Mouse (Mus musculus) limb, embryonic 15.5 days (tissue): Measurements from ENCODE around the gene Ilf3. TPM values are rescaled to one million over a fixed set of nuclear protein-coding genes. Genes with fewer than 3 reads are reported as not detected.

Experiments
- ATAC-seq: fragments of 200-750 bp; cut with Nextera tagmentation; 2 replicates; pipeline ENCODE4 v1.8.0; 2017; ENCODE audit warnings: low read depth, moderate TSS enrichment; ENCODE audit not compliant: insufficient number of reproducible peaks, low FRiP score, low TSS enrichment
- H3K27ac ChIP-seq: fragments of 300-500 bp; sonication (generic); 2 replicates; pipeline ENCODE4 v1.5.1; 2015; ENCODE audit warnings: moderate library complexity, mild to moderate bottlenecking, inconsistent platforms
- H3K27me3 ChIP-seq: fragments of 300-500 bp; sonication (generic); 2 replicates; pipeline ENCODE4 v1.6.1; 2015; ENCODE audit warnings: inconsistent platforms
- H3K36me3 ChIP-seq: fragments of 300-500 bp; sonication (generic); 2 replicates; pipeline ENCODE4 v1.6.1; 2015; ENCODE audit warnings: inconsistent platforms
- H3K4me1 ChIP-seq: fragments of 300-500 bp; sonication (generic); 2 replicates; pipeline ENCODE4 v1.6.1; 2015; ENCODE audit warnings: inconsistent platforms
- H3K4me2 ChIP-seq: fragments of 300-500 bp; sonication (generic); 2 replicates; pipeline ENCODE4 v1.6.1; 2015; ENCODE audit warnings: mild to moderate bottlenecking, inconsistent platforms
- H3K4me3 ChIP-seq: fragments of 300-500 bp; sonication (generic); 2 replicates; pipeline ENCODE4 v1.5.1; 2015; ENCODE audit warnings: mild to moderate bottlenecking, inconsistent platforms
- H3K9ac ChIP-seq: fragments of 300-500 bp; sonication (generic); 2 replicates; pipeline ENCODE4 v1.6.1; 2015; ENCODE audit warnings: inconsistent platforms
- H3K9me3 ChIP-seq: fragments of 300-500 bp; sonication (generic); 2 replicates; pipeline ENCODE4 v1.6.1; 2016; ENCODE audit warnings: inconsistent platforms
- WGBS: fragments of 180-500 bp; shearing (Covaris S2); methylation state at CpG from one replicate; pipeline ENCODE4 v1.1.7; 2015; 5-methylcytosine and 5-hydroxymethylcytosine counted together
- polyA plus RNA-seq: library from polyadenylated mRNA; unstranded; fragments of >200 nt; fragmentation: Nextera tagmentation; extraction: Ambion mirVana; gene quantifications from 2 replicates; pipeline ENCODE4 v1.2.1, GENCODE M21; 2015

The Ilf3 gene
- polyA plus RNA-seq, 1 experiment from 2014 or later: 174 TPM

DNA sequence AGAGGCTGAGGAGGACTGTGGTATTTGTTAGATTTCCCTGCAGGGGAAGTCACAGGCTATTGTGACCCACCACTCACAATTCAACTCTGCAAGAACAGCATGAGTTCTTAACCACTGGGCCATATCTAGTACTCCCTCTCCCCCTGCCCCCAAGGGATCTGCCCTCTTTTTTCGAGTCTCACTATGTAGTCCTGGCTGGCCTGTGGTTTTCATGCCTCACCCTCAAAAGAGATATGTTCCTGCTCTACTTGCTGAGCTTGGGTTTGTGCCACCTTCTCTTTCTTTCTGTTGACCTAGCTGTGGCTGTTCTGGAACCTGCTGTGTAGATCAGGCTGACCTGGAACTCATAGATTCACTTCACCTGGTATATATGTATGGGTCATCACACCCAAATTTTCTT is 4.8 kb downstream of the Ilf3 start:
- Histone ChIP-seq H3K36me3 (peaks cover 23% of the 10 kb centered on the region), H3K9me3 (no peaks in the 10 kb centered on the region)
- no peak for ATAC-seq

DNA sequence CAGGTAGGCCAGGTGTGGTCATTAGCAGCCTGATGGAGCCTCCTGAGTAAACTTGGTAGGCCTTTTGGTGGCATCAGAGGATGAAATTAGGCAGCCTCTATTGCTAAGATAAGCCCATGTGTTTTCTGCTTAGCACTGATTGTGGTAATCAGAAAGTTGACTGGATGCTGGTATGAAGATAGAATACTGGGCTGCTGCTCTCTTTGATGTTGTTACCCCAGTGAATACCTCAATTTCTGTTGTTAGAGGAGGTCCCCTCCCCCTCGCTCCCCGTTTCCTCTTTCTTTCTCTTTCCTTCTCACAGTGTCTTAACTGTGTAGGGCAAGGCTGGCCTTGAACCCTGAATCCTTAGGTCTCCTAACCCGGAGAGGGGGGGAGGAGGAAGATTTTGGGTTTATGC is 11.5 kb downstream of the Ilf3 start:
- Histone ChIP-seq H3K9ac (no peak overlapping the region), H3K9me3 (no peaks in the 10 kb centered on the region), H3K27me3 (no peaks in the 10 kb centered on the region), H3K27ac (no peak overlapping the region), H3K36me3 (peaks cover 24% of the 10 kb centered on the region), H3K4me3 (no peak overlapping the region), H3K4me2 (no peak overlapping the region), H3K4me1 (no peaks in the 10 kb centered on the region; the same call in 1 of the 2 replicates)
- 92% methylated on average over 3 of the region's 3 CpGs for WGBS
- ATAC-seq: no peak

More for the DNA sequence above, 4.8 kb downstream of the Ilf3 start:
- H3K9ac ChIP-seq: no peak overlapping the region
- H3K4me3 ChIP-seq: no peak overlapping the region
- no peaks in the 10 kb centered on the region for H3K27me3 ChIP-seq
- 83% methylated on average over 1 of the region's 1 CpGs for WGBS
- H3K27ac ChIP-seq: no peak overlapping the region
- H3K4me2 ChIP-seq: no peak overlapping the region
- H3K4me1 ChIP-seq: peaks cover 13% of the 10 kb centered on the region

DNA sequence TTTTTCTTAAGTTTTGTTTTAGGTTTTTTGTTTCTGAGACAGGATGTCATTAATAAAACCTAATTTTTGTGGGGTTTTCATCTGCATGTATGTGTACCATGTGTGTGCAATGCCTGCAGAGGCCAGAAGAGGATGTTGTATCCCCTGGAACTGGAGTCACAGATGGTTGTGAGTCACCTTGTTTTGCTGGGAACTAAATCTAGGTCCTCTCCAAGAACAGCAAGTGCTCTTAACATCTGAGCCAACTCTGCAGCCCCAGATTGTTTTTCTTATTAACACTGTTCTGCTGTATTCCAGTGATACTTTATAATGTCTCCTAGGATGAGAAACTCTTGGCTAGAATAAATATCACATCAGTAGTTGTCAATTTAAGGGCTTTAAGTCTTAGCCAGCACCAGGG is 13.2 kb downstream of the Ilf3 start:
- ATAC-seq: no peak
- Histone ChIP-seq H3K27ac (no peak overlapping the region), H3K9ac (no peak overlapping the region), H3K4me3 (no peak overlapping the region), H3K27me3 (no peaks in the 10 kb centered on the region), H3K4me1 (no peaks in the 10 kb centered on the region; the same call in 1 of the 2 replicates), H3K4me2 (no peak overlapping the region), H3K36me3 (peaks cover 16% of the 10 kb centered on the region), H3K9me3 (no peaks in the 10 kb centered on the region)

DNA sequence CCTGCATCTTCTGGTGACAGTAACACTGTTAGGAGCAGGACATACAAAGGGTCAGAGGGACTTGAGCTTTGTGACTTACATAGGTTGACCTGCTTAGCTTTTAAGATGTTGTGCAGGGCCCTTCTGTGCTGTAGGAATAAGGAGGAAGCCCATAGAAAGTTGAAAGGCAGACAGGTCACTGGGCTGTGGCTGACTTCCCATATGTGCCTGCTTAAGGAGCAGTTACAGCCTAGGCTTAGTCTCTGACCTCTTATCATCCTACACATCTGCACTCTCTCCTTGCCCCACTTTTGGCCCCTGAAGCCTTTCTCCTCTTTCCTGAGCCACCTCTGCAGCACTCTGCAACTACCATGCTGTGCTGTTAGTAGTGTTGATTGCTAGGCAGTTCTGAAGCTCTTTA is 16.3 kb downstream of the Ilf3 start:
- no peak for ATAC-seq
- Histone ChIP-seq H3K4me2 (no peak overlapping the region), H3K36me3 (peaks cover 29% of the 10 kb centered on the region), H3K4me3 (no peak overlapping the region), H3K27me3 (no peaks in the 10 kb centered on the region), H3K9ac (no peak overlapping the region), H3K4me1 (peaks cover 3% of the 10 kb centered on the region; the same call in 1 of the 2 replicates), H3K9me3 (no peaks in the 10 kb centered on the region), H3K27ac (no peak overlapping the region)

DNA sequence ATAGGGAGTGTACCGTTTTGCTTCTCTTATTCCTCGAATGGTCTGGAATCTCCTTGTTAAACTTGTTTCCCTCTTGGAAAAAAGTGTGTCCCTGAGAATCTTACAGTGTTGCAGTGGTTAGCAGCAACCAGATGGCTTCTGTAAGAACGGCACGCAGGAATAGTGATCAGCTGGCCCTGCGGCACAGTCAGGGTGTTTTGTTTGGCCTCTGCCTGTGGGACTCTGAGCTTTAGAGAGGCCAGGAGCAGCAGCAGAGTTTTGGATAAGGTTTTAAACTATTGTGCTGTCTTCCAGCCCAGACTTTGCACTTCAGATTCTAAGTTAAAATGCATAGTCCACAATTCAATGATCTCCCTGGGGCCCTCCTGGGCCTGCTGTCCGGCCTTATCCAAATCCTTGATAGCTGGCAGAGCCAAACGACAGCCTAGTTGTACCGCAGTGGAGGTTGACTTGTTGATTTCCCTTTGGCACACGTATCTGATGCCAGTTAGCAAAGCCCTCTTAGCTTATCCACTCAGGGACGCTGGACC is 25.0 kb downstream of the Ilf3 start:
- no peak for ATAC-seq
- Histone ChIP-seq H3K27me3 (no peaks in the 10 kb centered on the region), H3K4me3 (no peak overlapping the region), H3K9me3 (no peaks in the 10 kb centered on the region), H3K27ac (no peak overlapping the region), H3K9ac (no peak overlapping the region), H3K4me1 (no peaks in the 10 kb centered on the region), H3K4me2 (no peak overlapping the region), H3K36me3 (peaks cover 99% of the 10 kb centered on the region)
- 89% methylated on average over 10 of the region's 10 CpGs for WGBS

DNA sequence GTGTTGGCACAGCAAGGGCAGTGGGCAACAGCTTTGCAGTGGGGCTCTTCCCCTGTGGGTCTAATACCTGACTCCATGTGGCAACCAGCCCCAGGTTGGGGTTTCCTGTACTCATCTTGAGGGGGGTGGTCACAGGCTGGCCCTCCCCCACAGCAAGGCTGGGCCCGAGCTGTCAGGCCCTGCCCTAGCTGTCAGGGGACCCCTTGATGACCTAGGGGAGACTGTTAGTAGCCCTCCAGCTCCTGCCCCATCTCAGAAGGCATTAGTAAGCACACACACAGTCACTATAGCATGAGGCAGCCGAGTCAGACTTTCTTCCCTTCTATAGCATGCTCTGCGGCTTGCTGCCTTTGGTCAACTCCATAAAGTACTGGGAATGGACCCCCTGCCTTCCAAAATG is 28.0 kb downstream of the Ilf3 start:
- no peaks in the 10 kb centered on the region for H3K4me1 ChIP-seq
- H3K36me3 ChIP-seq: peaks cover 100% of the 10 kb centered on the region
- WGBS: 87% methylated on average over 3 of the region's 3 CpGs

DNA sequence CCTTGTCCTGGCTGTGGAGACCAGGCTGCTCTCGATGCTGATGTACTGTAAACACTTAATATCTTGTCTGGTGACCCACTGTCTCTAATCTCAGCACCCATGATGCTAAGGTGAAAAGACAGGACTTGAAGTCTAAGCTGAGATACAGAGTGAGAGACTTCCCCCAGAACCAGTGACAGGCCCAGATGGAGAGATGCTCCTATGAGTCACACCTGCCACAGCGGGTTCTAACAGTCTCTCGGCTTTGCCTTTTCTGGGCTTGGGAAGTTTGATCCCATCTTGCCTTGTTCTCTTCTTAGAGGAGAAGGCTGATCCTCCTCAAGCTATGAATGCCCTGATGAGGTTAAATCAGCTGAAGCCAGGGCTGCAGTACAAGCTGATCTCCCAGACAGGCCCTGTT is 29.5 kb downstream of the Ilf3 start:
- H3K4me2 ChIP-seq: no peak overlapping the region
- 89% methylated on average over 3 of the region's 3 CpGs for WGBS
- H3K9me3 ChIP-seq: no peaks in the 10 kb centered on the region
- no peaks in the 10 kb centered on the region for H3K27me3 ChIP-seq
- no peak for ATAC-seq
- no peaks in the 10 kb centered on the region for H3K4me1 ChIP-seq
- H3K36me3 ChIP-seq: peaks cover 98% of the 10 kb centered on the region
- no peak overlapping the region for H3K4me3 ChIP-seq
- H3K27ac ChIP-seq: no peak overlapping the region
- no peak overlapping the region for H3K9ac ChIP-seq

More for the DNA sequence above, 28.0 kb downstream of the Ilf3 start:
- Histone ChIP-seq H3K27ac (no peak overlapping the region), H3K4me3 (no peak overlapping the region), H3K9me3 (no peaks in the 10 kb centered on the region), H3K9ac (no peak overlapping the region), H3K27me3 (no peaks in the 10 kb centered on the region), H3K4me2 (no peak overlapping the region)
- no peak for ATAC-seq

DNA sequence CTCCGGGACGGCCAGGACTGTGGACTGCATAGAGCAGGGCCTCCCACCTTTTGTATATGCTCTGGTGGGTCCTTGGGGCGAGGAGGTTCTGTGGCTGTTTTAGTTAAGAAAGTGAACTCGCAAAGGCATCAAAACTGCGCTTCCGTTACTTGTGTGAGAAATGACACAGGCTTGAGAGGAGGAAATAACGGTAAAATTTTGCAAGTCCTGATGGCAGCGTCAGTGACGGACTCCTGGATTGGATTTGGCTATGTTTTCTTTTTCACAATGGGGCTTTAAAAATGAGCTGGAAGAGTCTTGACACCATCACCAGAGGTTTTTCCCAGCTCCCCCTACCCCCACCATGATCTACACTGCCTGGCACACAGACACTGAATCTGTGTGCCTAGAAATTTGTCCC is 33.4 kb downstream of the Ilf3 start:
- Histone ChIP-seq H3K4me1 (no peaks in the 10 kb centered on the region), H3K27ac (no peak overlapping the region), H3K9me3 (no peaks in the 10 kb centered on the region), H3K4me2 (no peak overlapping the region), H3K36me3 (peaks cover 97% of the 10 kb centered on the region), H3K9ac (no peak overlapping the region), H3K4me3 (no peak overlapping the region), H3K27me3 (no peaks in the 10 kb centered on the region)
- ATAC-seq: no peak
- 92% methylated on average over 9 of the region's 9 CpGs for WGBS

DNA sequence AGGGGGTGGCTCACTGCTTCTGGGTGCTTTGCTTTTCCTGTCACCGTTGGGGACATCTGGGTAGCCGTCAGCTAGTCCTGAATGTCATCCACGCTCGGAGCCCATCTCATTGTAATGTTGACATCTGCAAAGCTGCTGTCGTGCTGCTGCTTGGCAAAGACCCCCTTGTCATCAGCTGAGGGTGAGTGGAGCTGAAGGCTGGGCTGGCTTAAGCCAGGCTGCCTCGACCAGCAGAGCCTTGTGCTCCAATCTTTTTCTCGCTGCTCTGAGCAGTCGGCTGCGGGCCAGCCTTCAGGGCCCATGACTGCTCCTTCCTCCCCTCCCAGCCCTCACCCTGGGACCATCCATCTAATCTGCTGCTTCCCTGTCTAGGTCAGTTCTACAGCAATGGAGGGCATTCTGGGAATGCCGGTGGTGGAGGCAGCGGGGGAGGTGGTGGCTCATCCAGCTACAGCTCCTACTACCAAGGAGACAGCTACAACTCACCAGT is 35.1 kb downstream of the Ilf3 start:
- WGBS: 85% methylated on average over 11 of the region's 11 CpGs
- H3K4me1 ChIP-seq: no peaks in the 10 kb centered on the region
- H3K27ac ChIP-seq: no peak overlapping the region

DNA sequence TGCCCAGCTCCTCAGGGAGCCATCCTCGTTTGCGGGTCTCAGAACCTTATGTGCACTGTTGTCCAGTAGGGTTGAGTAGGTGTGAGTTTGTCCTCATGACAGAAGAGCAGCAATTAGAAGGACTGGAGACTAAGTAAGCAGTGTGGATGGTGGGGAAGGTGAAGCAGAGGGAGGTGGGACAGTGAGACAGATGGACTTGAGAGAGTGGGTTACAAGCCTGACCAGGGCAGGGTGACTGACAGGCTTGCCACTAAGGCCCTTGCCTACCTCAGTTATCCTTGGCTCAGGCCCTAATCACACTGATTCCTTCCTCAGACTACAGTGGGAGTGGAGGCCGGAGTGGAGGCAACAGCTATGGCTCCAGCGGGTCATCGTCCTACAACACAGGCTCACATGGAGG is 36.1 kb downstream of the Ilf3 start:
- Histone ChIP-seq H3K27me3 (no peaks in the 10 kb centered on the region), H3K4me3 (no peak overlapping the region), H3K4me1 (no peaks in the 10 kb centered on the region), H3K36me3 (peaks cover 79% of the 10 kb centered on the region), H3K27ac (no peak overlapping the region), H3K9me3 (no peaks in the 10 kb centered on the region), H3K9ac (no peak overlapping the region), H3K4me2 (no peak overlapping the region)
- WGBS: 91% methylated on average over 5 of the region's 5 CpGs
- ATAC-seq: no peak

More for the DNA sequence above, 35.1 kb downstream of the Ilf3 start:
- Histone ChIP-seq H3K9me3 (no peaks in the 10 kb centered on the region), H3K9ac (no peak overlapping the region), H3K36me3 (peaks cover 89% of the 10 kb centered on the region), H3K4me2 (no peak overlapping the region), H3K4me3 (no peak overlapping the region), H3K27me3 (no peaks in the 10 kb centered on the region)
- no peak for ATAC-seq

DNA sequence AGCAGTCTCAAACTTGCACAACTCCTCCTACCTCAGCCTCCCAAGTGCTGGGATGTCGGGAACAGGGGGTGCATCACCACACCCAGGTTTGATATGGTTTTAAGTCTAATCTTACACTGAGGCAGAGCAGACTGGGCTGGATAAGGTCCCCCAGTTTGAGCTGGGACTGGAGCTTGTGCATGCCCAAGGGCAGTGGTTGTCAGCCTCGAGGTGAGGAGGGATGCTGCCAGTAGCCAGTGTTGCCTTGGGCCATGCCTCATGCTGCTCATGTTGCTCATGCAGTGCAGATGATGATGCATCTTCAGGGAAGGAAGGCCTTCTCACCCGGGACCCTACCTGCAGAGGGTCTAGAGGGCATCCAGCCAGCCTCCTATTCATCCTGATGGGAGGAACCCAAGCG is 37.9 kb downstream of the Ilf3 start:
- ATAC-seq: no peak
- peaks cover 62% of the 10 kb centered on the region for H3K36me3 ChIP-seq
- H3K4me2 ChIP-seq: no peak overlapping the region
- no peaks in the 10 kb centered on the region for H3K9me3 ChIP-seq
- no peak overlapping the region for H3K9ac ChIP-seq
- H3K27me3 ChIP-seq: no peaks in the 10 kb centered on the region
- no peak overlapping the region for H3K4me3 ChIP-seq
- 69% methylated on average over 4 of the region's 4 CpGs for WGBS
- H3K4me1 ChIP-seq: no peaks in the 10 kb centered on the region
- H3K27ac ChIP-seq: no peak overlapping the region

DNA sequence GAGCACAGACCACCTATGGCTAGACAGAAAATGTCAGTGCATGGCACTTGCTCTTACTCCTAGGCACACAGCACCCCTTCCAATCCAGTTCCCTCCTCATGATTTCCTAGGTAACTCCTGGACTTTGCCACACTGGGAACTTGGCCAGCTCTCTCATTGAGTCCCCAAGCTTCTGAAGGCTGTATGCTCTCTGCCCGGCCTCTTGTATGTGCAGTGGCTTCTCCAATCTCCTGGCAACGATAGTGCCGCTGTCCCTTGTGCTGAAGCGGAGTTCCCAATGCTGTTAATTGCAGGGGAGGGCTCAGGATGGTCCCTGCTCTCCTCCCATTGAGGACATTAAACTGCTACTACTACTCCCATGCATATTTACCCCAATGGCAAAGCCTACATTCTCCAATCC is 40.3 kb downstream of the Ilf3 start:
- WGBS: 8% methylated on average over 4 of the region's 4 CpGs
- peaks cover 39% of the 10 kb centered on the region for H3K36me3 ChIP-seq
- no peaks in the 10 kb centered on the region for H3K27me3 ChIP-seq
- H3K4me2 ChIP-seq: no peak overlapping the region
- no peak overlapping the region for H3K9ac ChIP-seq
- H3K27ac ChIP-seq: no peak overlapping the region
- no peak for ATAC-seq
- peaks cover 10% of the 10 kb centered on the region for H3K4me1 ChIP-seq
- no peak overlapping the region for H3K4me3 ChIP-seq
- H3K9me3 ChIP-seq: no peaks in the 10 kb centered on the region

DNA sequence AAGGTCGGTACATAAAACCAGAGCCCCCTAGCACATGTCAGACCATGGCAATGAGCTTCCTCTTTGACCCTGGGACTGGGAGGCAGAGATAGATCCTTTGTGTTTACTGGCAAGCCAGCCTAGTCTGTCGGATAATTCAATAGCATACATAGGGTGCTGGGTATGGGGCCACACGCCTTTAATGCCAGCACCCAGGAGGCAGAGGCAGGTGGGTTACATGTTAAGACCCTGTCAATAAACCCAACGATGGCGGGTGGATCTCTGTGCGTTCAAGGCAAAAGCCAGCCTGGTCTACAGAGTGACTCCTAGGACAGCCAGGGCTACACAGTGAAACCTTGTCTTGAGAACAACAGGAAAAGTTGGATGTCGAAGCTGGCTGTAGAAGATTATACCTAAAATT is 41.0 kb downstream of the Ilf3 start:
- H3K27ac ChIP-seq: no peak overlapping the region
- no peak for ATAC-seq
- H3K4me1 ChIP-seq: peaks cover 10% of the 10 kb centered on the region
- no peaks in the 10 kb centered on the region for H3K27me3 ChIP-seq
- 71% methylated on average over 7 of the region's 7 CpGs for WGBS
- no peak overlapping the region for H3K4me2 ChIP-seq
- peaks cover 32% of the 10 kb centered on the region for H3K36me3 ChIP-seq
- no peak overlapping the region for H3K4me3 ChIP-seq
- H3K9ac ChIP-seq: no peak overlapping the region
- no peaks in the 10 kb centered on the region for H3K9me3 ChIP-seq
